Mouse (Mus musculus) lung, embryonic 14.5 days (tissue): Measurements from ENCODE around the gene Dck. TPM values are rescaled to one million over a fixed set of nuclear protein-coding genes. Genes with fewer than 3 reads are reported as not detected.
"Not testable (repeated sequence)": the region's sequence is repeated elsewhere in the genome, so short reads cannot be mapped to it uniquely, and the experiment has no call there.

Source experiments
- ATAC-seq: fragments of 200-750 bp; cut with Nextera tagmentation; 2 replicates; pipeline ENCODE4 v1.8.0; 2017; ENCODE audit warnings: mild to moderate bottlenecking, moderate TSS enrichment, moderate library complexity; ENCODE audit not compliant: insufficient read depth
- DNase-seq: peaks from one replicate; pipeline ENCODE4 v3.0.0-alpha.2; 2015
- H3K27ac ChIP-seq: fragments of 300-500 bp; sonication (generic); 2 replicates; pipeline ENCODE4 v1.5.1; 2014; ENCODE audit warnings: low read depth, mild to moderate bottlenecking, moderate library complexity
- H3K27me3 ChIP-seq: fragments of 300-500 bp; sonication (generic); 2 replicates; pipeline ENCODE4 v1.6.1; 2014; ENCODE audit warnings: low read length, control low read depth; ENCODE audit not compliant: insufficient read depth
- H3K36me3 ChIP-seq: fragments of 300-500 bp; sonication (generic); 2 replicates; pipeline ENCODE4 v1.6.1; 2014; ENCODE audit warnings: control low read depth; ENCODE audit not compliant: insufficient read depth
- H3K4me1 ChIP-seq: fragments of 300-500 bp; sonication (generic); 2 replicates; pipeline ENCODE4 v1.6.1; 2014; ENCODE audit warnings: antibody characterized with exemption, control low read depth; ENCODE audit not compliant: insufficient read depth
- H3K4me2 ChIP-seq: fragments of 300-500 bp; sonication (generic); 2 replicates; pipeline ENCODE4 v1.6.1; 2014; ENCODE audit warnings: mild to moderate bottlenecking
- H3K4me3 ChIP-seq: fragments of 300-500 bp; sonication (generic); 2 replicates; pipeline ENCODE4 v1.5.1; 2014; ENCODE audit warnings: low read depth, low read length
- H3K9ac ChIP-seq: fragments of 300-500 bp; sonication (generic); 2 replicates; pipeline ENCODE4 v1.6.1; 2014
- H3K9me3 ChIP-seq: fragments of 300-500 bp; sonication (generic); 2 replicates; pipeline ENCODE4 v1.6.1; 2016; ENCODE audit warnings: low read depth, low read length, control low read depth
- CTCF ChIP-seq: IDR thresholded peaks from 2 replicates; pipeline ENCODE4 v1.5.1; 2016; ENCODE audit warnings: antibody characterized with exemption, low read depth
- WGBS: fragments of 180-500 bp; shearing (Covaris S2); extraction: QIAGEN DNeasy Blood & Tissue Kit; methylation state at CpG from one replicate; pipeline ENCODE4 v1.1.7; 2014; 5-methylcytosine and 5-hydroxymethylcytosine counted together
- polyA plus RNA-seq: library from polyadenylated mRNA; unstranded; fragments of >200 nt; fragmentation: Nextera tagmentation; extraction: Ambion mirVana; gene quantifications from 2 replicates; pipeline ENCODE4 v1.2.1, GENCODE M21; 2014

Gene Dck
- polyA plus RNA-seq, 1 experiment from 2014 or later = 61.7 TPM

- Histone ChIP-seq H3K27ac (no peak overlapping the region), H3K4me3 (no peak overlapping the region), H3K27me3 (no peaks in the 10 kb centered on the region), H3K36me3 (no peaks in the 10 kb centered on the region), H3K9ac (no peak overlapping the region), H3K9me3 (no peaks in the 10 kb centered on the region), H3K4me2 (no peak overlapping the region; the same call in 1 of the 2 replicates), H3K4me1 (peaks cover 6% of the 10 kb centered on the region; the same call in 1 of the 2 replicates)
- ATAC-seq (no peak), DNase-seq (no peak)
- TF ChIP-seq CTCF = no peak
- 48% methylated on average over 3 of the region's 3 CpGs for WGBS
Observed at GRCm38 (mm10) chr5:88724030-88724429, 40.8 kb upstream of the Dck start.

- Histone ChIP-seq H3K36me3 (no peaks in the 10 kb centered on the region), H3K27ac (no peak overlapping the region), H3K4me1 (no peaks in the 10 kb centered on the region), H3K9ac (no peak overlapping the region), H3K4me2 (no peak overlapping the region), H3K9me3 (no peaks in the 10 kb centered on the region), H3K4me3 (no peak overlapping the region), H3K27me3 (no peaks in the 10 kb centered on the region)
- DNase-seq (no peak), ATAC-seq (no peak)
- TF ChIP-seq CTCF = no peak
- 80% methylated on average over 3 of the region's 3 CpGs for WGBS
Observed at GRCm38 (mm10) chr5:88727593-88728144, 37.1 kb upstream of the Dck start.

- no peaks in the 10 kb centered on the region for H3K9me3 ChIP-seq
- WGBS = 90% methylated on average over 2 of the region's 2 CpGs
- no peaks in the 10 kb centered on the region for H3K27me3 ChIP-seq
- no peak for DNase-seq
- no peaks in the 10 kb centered on the region for H3K4me1 ChIP-seq
- no peaks in the 10 kb centered on the region for H3K36me3 ChIP-seq
- H3K9ac ChIP-seq = no peak overlapping the region
- ATAC-seq = no peak
- TF ChIP-seq CTCF = no peak
- H3K4me2 ChIP-seq = no peak overlapping the region
- no peak overlapping the region for H3K27ac ChIP-seq
- H3K4me3 ChIP-seq = no peak overlapping the region
Observed at GRCm38 (mm10) chr5:88734786-88735185, 30.0 kb upstream of the Dck start.

- not testable (repeated sequence) for DNase-seq, H3K27me3 ChIP-seq, ATAC-seq, H3K36me3 ChIP-seq, H3K4me2 ChIP-seq, H3K9ac ChIP-seq, H3K27ac ChIP-seq, H3K4me1 ChIP-seq, H3K4me3 ChIP-seq, H3K9me3 ChIP-seq
- 100% methylated on average over 1 of the region's 1 CpGs for WGBS
Observed at GRCm38 (mm10) chr5:88741065-88741464, 23.7 kb upstream of the Dck start.

- H3K27ac ChIP-seq = no peak overlapping the region
- no peak for TF ChIP-seq CTCF
- WGBS = 80% methylated on average over 1 of the region's 1 CpGs
- H3K4me1 ChIP-seq = no peaks in the 10 kb centered on the region
- H3K4me3 ChIP-seq = no peak overlapping the region
- H3K27me3 ChIP-seq = no peaks in the 10 kb centered on the region
- DNase-seq (no peak), ATAC-seq (no peak)
- peaks cover 22% of the 10 kb centered on the region for H3K36me3 ChIP-seq
- H3K9ac ChIP-seq = no peak overlapping the region
- H3K4me2 ChIP-seq = no peak overlapping the region
- H3K9me3 ChIP-seq = no peaks in the 10 kb centered on the region
Observed at GRCm38 (mm10) chr5:88747774-88748173, 17.0 kb upstream of the Dck start.

- H3K4me3 ChIP-seq = no peak overlapping the region
- no peaks in the 10 kb centered on the region for H3K4me1 ChIP-seq
- H3K36me3 ChIP-seq = peaks cover 30% of the 10 kb centered on the region
- H3K4me2 ChIP-seq = no peak overlapping the region
- H3K9me3 ChIP-seq = no peaks in the 10 kb centered on the region
- H3K9ac ChIP-seq = no peak overlapping the region
- DNase-seq (no peak), ATAC-seq (no peak)
- no peaks in the 10 kb centered on the region for H3K27me3 ChIP-seq
- WGBS = 75% methylated on average over 4 of the region's 4 CpGs
- H3K27ac ChIP-seq = no peak overlapping the region
- no peak for TF ChIP-seq CTCF
Observed at GRCm38 (mm10) chr5:88753199-88753598, 11.6 kb upstream of the Dck start.

- TF ChIP-seq CTCF = no peak
- H3K4me2 ChIP-seq = no peak overlapping the region
- WGBS = 80% methylated on average over 5 of the region's 5 CpGs
- ATAC-seq (no peak), DNase-seq (no peak)
- no peaks in the 10 kb centered on the region; the same call in 1 of the 2 replicates for H3K36me3 ChIP-seq
- peaks cover 7% of the 10 kb centered on the region; the same call in 1 of the 2 replicates for H3K4me1 ChIP-seq
- H3K27ac ChIP-seq = no peak overlapping the region
- no peaks in the 10 kb centered on the region for H3K27me3 ChIP-seq
- no peaks in the 10 kb centered on the region for H3K9me3 ChIP-seq
- no peak overlapping the region for H3K9ac ChIP-seq
- H3K4me3 ChIP-seq = no peak overlapping the region
Observed at GRCm38 (mm10) chr5:88762611-88763010, 2.2 kb upstream of the Dck start.
